Mouse (Mus musculus): ENCODE measurements around the gene Hnrnpd. TPM values are rescaled to one million over a fixed set of nuclear protein-coding genes. Genes with fewer than 3 reads are reported as not detected.

Gene Hnrnpd
- polyA plus RNA-seq, 1 experiment from 2014 or later = 212 TPM

- H3K27ac ChIP-seq (ENCODE audit: low read depth, low read length) = no peak overlapping the region
- H3K4me1 ChIP-seq (ENCODE audit: control insufficient read depth, insufficient read depth, low read length) = peaks cover 19% of the 10 kb centered on the region
- peaks cover 4% of the 10 kb centered on the region; the same call in 1 of the 2 replicates for H3K36me3 ChIP-seq (ENCODE audit: control insufficient read depth, insufficient read depth, low read length)
- no peaks in the 10 kb centered on the region for H3K27me3 ChIP-seq (ENCODE audit: control insufficient read depth, insufficient read depth, low read length)
- H3K4me2 ChIP-seq (replicated peaks; ENCODE audit: low read depth, low read length) = peak overlapping the region; percentile 70
- H3K9ac ChIP-seq (ENCODE audit: low read depth, low read length) = no peak overlapping the region
- no peak for ATAC-seq (ENCODE audit: low FRiP score, low TSS enrichment)
- peak overlapping the region; percentile 95 for H3K4me3 ChIP-seq (ENCODE audit: low read length)
- 64% methylated on average over 1 of the region's 1 CpGs for WGBS
- H3K9me3 ChIP-seq (ENCODE audit: control insufficient read depth, low read length) = no peaks in the 10 kb centered on the region
These were observed 3.0 kb downstream of the Hnrnpd start for GRCm38 (mm10) chr5:99975776-99976175.

DNA sequence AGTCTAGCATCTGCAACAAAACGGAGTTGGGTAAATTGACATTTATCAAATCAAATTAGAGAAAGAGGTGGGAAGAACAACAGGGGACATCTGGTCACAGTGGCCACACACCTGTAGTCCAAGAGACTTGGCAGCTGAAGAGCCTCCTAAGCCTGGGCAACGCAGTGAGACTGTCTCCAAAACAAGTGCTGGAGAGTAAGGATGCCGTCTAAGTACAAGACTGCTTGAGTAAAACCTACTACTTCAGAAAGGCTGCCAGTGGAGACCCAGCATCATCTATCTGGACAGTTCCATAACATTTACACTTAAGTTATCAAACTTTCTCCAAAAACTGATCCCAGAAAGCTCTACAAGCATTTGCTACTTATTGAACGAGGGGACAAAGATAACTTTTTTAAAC lies 3.7 kb downstream of the Hnrnpd start:
- ATAC-seq (ENCODE audit: low FRiP score, low TSS enrichment) = no peak
- Histone ChIP-seq H3K4me1 (ENCODE audit: control insufficient read depth, insufficient read depth, low read length) (peaks cover 19% of the 10 kb centered on the region), H3K4me3 (ENCODE audit: low read length) (peak overlapping the region; percentile 95; the same call in 1 of the 2 replicates), H3K27ac (ENCODE audit: low read depth, low read length) (no peak overlapping the region), H3K36me3 (ENCODE audit: control insufficient read depth, insufficient read depth, low read length) (peaks cover 9% of the 10 kb centered on the region; the same call in 1 of the 2 replicates), H3K9ac (ENCODE audit: low read depth, low read length) (no peak overlapping the region), H3K4me2 (replicated peaks; ENCODE audit: low read depth, low read length) (peak overlapping the region; percentile 70), H3K27me3 (ENCODE audit: control insufficient read depth, insufficient read depth, low read length) (no peaks in the 10 kb centered on the region), H3K9me3 (ENCODE audit: control insufficient read depth, low read length) (no peaks in the 10 kb centered on the region)
- WGBS = 61% methylated on average over 4 of the region's 4 CpGs

- Histone ChIP-seq H3K36me3 (ENCODE audit: control insufficient read depth, insufficient read depth, low read length) (peaks cover 16% of the 10 kb centered on the region; the same call in 1 of the 2 replicates), H3K9me3 (ENCODE audit: control insufficient read depth, low read length) (no peaks in the 10 kb centered on the region), H3K9ac (ENCODE audit: low read depth, low read length) (no peak overlapping the region), H3K4me1 (ENCODE audit: control insufficient read depth, insufficient read depth, low read length) (peaks cover 16% of the 10 kb centered on the region), H3K4me2 (replicated peaks; ENCODE audit: low read depth, low read length) (peak overlapping the region; percentile 16; the same call in 1 of the 2 replicates), H3K4me3 (ENCODE audit: low read length) (peak overlapping the region; percentile 10; the same call in 1 of the 2 replicates), H3K27ac (ENCODE audit: low read depth, low read length) (no peak overlapping the region), H3K27me3 (ENCODE audit: control insufficient read depth, insufficient read depth, low read length) (no peaks in the 10 kb centered on the region)
- no peak for ATAC-seq (ENCODE audit: low FRiP score, low TSS enrichment)
- 13% methylated on average over 2 of the region's 2 CpGs for WGBS
These were observed 4.8 kb downstream of the Hnrnpd start for GRCm38 (mm10) chr5:99973941-99974340.

DNA sequence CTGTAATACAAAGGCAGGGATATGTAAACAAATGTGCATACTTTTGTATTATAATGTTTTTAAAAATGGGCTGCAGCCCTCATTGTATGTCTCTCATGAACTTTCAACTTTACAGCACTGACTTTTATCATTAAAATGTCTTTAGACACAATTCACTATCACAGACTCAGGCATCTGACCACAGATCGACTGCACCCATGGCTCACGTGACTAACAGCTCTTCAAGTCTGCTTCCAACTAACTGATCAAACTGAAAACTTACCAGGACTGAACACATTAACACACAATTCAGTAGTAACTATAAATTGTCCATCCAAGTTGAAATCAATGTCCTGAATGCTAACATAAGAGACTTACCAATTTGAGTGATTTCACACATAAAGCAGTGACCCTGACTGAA lies 18.8 kb downstream of the Hnrnpd start:
- no peak for ATAC-seq (ENCODE audit: low FRiP score, low TSS enrichment)
- no peak overlapping the region for H3K27ac ChIP-seq (ENCODE audit: low read depth, low read length)
- H3K4me1 ChIP-seq (ENCODE audit: control insufficient read depth, insufficient read depth, low read length) = no peaks in the 10 kb centered on the region
- no peak overlapping the region for H3K4me3 ChIP-seq (ENCODE audit: low read length)
- H3K9me3 ChIP-seq (ENCODE audit: control insufficient read depth, low read length) = no peaks in the 10 kb centered on the region
- H3K9ac ChIP-seq (ENCODE audit: low read depth, low read length) = no peak overlapping the region
- H3K4me2 ChIP-seq (replicated peaks; ENCODE audit: low read depth, low read length) = no peak overlapping the region
- 76% methylated on average over 2 of the region's 2 CpGs for WGBS
- peaks cover 66% of the 10 kb centered on the region for H3K36me3 ChIP-seq (ENCODE audit: control insufficient read depth, insufficient read depth, low read length)
- no peaks in the 10 kb centered on the region for H3K27me3 ChIP-seq (ENCODE audit: control insufficient read depth, insufficient read depth, low read length)

DNA sequence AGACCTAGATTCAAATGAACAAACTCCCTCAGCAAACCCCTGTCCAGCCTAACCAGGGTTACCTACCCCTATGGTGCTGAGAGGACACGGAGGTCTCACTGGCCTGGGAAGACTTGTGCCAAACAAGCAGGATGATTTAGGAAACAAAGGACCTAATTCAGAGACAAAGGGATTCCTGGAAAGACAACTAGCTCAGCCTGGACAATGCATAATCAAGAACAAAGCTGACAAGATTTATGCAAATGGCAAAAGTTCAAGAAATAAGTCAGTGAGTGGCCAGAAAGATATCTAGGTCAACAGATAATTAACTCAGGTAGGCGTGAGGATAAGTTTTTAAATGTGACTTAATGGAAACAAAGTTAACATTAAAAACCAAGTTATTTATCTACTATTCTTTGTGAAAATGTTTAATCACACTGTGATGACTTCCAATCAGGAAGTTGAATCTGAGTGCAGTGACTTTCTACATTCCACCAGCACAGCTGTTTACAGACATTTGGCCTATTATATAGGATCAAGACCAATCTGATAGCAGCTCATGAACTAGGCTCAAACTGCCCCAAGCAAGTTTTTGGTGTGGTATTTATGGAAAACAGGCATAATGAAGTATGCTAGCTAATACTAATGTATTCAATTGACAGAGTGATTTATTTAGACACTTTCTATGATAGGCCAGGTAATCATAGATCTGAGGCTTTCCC lies 19.4 kb downstream of the Hnrnpd start:
- H3K9ac ChIP-seq (ENCODE audit: low read depth, low read length) = no peak overlapping the region
- no peak overlapping the region for H3K4me2 ChIP-seq (replicated peaks; ENCODE audit: low read depth, low read length)
- peaks cover 60% of the 10 kb centered on the region for H3K36me3 ChIP-seq (ENCODE audit: control insufficient read depth, insufficient read depth, low read length)
- H3K27ac ChIP-seq (ENCODE audit: low read depth, low read length) = no peak overlapping the region
- WGBS = 73% methylated on average over 2 of the region's 2 CpGs
- no peaks in the 10 kb centered on the region for H3K9me3 ChIP-seq (ENCODE audit: control insufficient read depth, low read length)
- no peaks in the 10 kb centered on the region for H3K27me3 ChIP-seq (ENCODE audit: control insufficient read depth, insufficient read depth, low read length)
- no peak overlapping the region for H3K4me3 ChIP-seq (ENCODE audit: low read length)
- ATAC-seq (ENCODE audit: low FRiP score, low TSS enrichment) = no peak
- H3K4me1 ChIP-seq (ENCODE audit: control insufficient read depth, insufficient read depth, low read length) = no peaks in the 10 kb centered on the region

DNA sequence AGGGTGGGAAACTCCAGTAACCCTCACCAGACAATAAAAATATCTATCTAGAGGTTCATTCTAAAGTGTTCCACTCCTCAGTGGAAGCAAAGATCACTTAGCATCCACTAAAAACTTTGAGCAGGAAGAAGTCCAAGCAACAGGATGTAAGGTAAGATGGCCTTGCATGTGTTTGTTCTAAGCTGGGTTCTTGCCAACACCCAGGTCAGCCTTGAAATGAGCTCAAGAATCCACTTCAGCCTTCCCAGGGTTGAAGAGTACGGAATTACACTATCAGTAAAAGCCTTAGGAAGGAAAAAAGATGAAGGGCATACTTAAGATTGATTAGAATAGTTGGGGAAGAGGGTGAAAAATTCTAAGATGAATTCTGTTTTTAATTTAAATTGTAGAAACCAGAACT lies 20.1 kb downstream of the Hnrnpd start:
- Histone ChIP-seq H3K4me3 (ENCODE audit: low read length) (no peak overlapping the region), H3K27me3 (ENCODE audit: control insufficient read depth, insufficient read depth, low read length) (no peaks in the 10 kb centered on the region), H3K36me3 (ENCODE audit: control insufficient read depth, insufficient read depth, low read length) (peaks cover 53% of the 10 kb centered on the region), H3K4me2 (replicated peaks; ENCODE audit: low read depth, low read length) (no peak overlapping the region), H3K9me3 (ENCODE audit: control insufficient read depth, low read length) (no peaks in the 10 kb centered on the region), H3K9ac (ENCODE audit: low read depth, low read length) (no peak overlapping the region), H3K27ac (ENCODE audit: low read depth, low read length) (no peak overlapping the region), H3K4me1 (ENCODE audit: control insufficient read depth, insufficient read depth, low read length) (no peaks in the 10 kb centered on the region)
- ATAC-seq (ENCODE audit: low FRiP score, low TSS enrichment) = no peak
- WGBS = 96% methylated on average over 1 of the region's 1 CpGs

DNA sequence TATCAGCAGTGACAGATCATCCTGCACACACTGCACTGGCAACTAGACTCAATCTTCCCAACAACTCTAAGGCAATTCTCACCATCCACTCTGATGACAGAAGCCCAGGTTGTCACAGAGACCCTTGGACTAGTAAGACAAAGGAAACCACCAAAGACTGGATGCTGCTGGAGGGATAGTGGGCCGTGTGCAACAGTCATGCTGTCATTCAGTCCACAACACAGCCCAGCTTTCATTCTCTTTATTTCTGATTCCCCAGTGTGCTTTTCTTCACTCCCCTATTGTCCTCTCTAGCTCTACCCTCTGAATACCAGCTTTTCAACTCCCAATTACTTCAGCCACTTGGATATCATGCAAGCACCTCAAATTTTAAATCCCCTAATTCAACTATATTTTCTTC lies 24.9 kb downstream of the Hnrnpd start:
- Histone ChIP-seq H3K36me3 (ENCODE audit: control insufficient read depth, insufficient read depth, low read length) (peaks cover 11% of the 10 kb centered on the region; the same call in 1 of the 2 replicates), H3K4me2 (replicated peaks; ENCODE audit: low read depth, low read length) (no peak overlapping the region), H3K27ac (ENCODE audit: low read depth, low read length) (no peak overlapping the region), H3K4me1 (ENCODE audit: control insufficient read depth, insufficient read depth, low read length) (no peaks in the 10 kb centered on the region), H3K9me3 (ENCODE audit: control insufficient read depth, low read length) (no peaks in the 10 kb centered on the region), H3K27me3 (ENCODE audit: control insufficient read depth, insufficient read depth, low read length) (no peaks in the 10 kb centered on the region), H3K4me3 (ENCODE audit: low read length) (no peak overlapping the region), H3K9ac (ENCODE audit: low read depth, low read length) (no peak overlapping the region)
- no peak for ATAC-seq (ENCODE audit: low FRiP score, low TSS enrichment)
- 64% methylated on average over 1 of the region's 1 CpGs for WGBS

GRCm38 (mm10) chr5:99952513-99952912 lies 26.2 kb downstream of the Hnrnpd start:
- H3K36me3 ChIP-seq (ENCODE audit: control insufficient read depth, insufficient read depth, low read length) = peaks cover 4% of the 10 kb centered on the region; the same call in 1 of the 2 replicates
- H3K4me1 ChIP-seq (ENCODE audit: control insufficient read depth, insufficient read depth, low read length) = no peaks in the 10 kb centered on the region
- H3K27me3 ChIP-seq (ENCODE audit: control insufficient read depth, insufficient read depth, low read length) = no peaks in the 10 kb centered on the region
- no peak overlapping the region for H3K4me3 ChIP-seq (ENCODE audit: low read length)
- no peak overlapping the region for H3K4me2 ChIP-seq (replicated peaks; ENCODE audit: low read depth, low read length)
- no peak overlapping the region for H3K9ac ChIP-seq (ENCODE audit: low read depth, low read length)
- ATAC-seq (ENCODE audit: low FRiP score, low TSS enrichment) = no peak
- 87% methylated on average over 5 of the region's 5 CpGs for WGBS
- H3K27ac ChIP-seq (ENCODE audit: low read depth, low read length) = no peak overlapping the region
- no peaks in the 10 kb centered on the region for H3K9me3 ChIP-seq (ENCODE audit: control insufficient read depth, low read length)

DNA sequence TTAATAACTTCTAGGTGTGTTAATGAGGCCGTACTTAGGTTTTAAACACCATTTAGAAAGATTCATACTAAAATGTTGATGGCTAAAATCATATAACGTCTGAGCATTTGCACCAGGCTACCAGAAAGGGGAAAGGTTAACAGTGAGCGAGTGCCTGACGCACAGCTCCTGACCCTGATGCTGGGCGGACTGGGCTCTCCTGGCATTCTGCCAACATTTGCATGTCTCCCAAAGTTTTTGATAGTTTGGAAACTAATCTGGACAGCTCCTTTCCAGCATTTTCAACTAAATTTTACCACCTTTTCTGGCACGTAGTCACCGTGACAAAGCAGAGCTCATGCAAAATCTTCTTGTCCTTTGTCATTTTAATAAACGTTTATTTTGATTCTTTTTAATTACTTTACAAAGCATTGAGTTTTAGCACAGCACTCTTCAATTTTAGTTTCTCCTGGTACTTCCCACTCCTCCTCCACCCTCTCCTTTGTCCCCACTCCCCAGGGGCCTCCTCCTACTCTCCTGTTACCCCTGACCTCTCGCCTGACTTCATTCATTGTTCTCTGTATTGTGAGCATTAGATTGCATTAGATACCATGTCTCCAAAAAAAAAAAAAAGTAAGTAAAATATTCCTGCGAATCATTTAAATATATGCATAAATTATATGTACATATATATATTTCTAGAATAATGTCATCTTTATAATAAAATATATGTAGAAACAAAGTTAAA lies 36.8 kb downstream of the Hnrnpd start:
- H3K4me1 ChIP-seq (ENCODE audit: control insufficient read depth, insufficient read depth, low read length) = no peaks in the 10 kb centered on the region
- ATAC-seq (ENCODE audit: low FRiP score, low TSS enrichment) = no peak
- 53% methylated on average over 10 of the region's 10 CpGs for WGBS
- no peak overlapping the region for H3K9ac ChIP-seq (ENCODE audit: low read depth, low read length)
- no peak overlapping the region for H3K27ac ChIP-seq (ENCODE audit: low read depth, low read length)
- no peaks in the 10 kb centered on the region for H3K36me3 ChIP-seq (ENCODE audit: control insufficient read depth, insufficient read depth, low read length)
- no peaks in the 10 kb centered on the region for H3K27me3 ChIP-seq (ENCODE audit: control insufficient read depth, insufficient read depth, low read length)
- no peak overlapping the region for H3K4me2 ChIP-seq (replicated peaks; ENCODE audit: low read depth, low read length)
- peaks cover 6% of the 10 kb centered on the region for H3K9me3 ChIP-seq (ENCODE audit: control insufficient read depth, low read length)
- H3K4me3 ChIP-seq (ENCODE audit: low read length) = no peak overlapping the region

Measured in kidney, embryonic 14.5 days (tissue).